Mouse (Mus musculus) T-helper 1 cell (primary cell): Measurements from ENCODE around the gene Pkdcc.

Experiments
- in situ Hi-C: fragments of 300-600 bp; cut with MboI, MseI; formaldehyde crosslinking; loops from one replicate; pipeline ENCODE4 v1.15.1; 2025; ENCODE audit warnings: high pct_unique_total_duplicates

Gene Pkdcc

GRCm38 (mm10) chr17:83214674-83215528 is at the start of gene Pkdcc:
Pkdcc (plus strand) TSS chr17:83215292.
- in situ Hi-C loops = no loop called here

DNA sequence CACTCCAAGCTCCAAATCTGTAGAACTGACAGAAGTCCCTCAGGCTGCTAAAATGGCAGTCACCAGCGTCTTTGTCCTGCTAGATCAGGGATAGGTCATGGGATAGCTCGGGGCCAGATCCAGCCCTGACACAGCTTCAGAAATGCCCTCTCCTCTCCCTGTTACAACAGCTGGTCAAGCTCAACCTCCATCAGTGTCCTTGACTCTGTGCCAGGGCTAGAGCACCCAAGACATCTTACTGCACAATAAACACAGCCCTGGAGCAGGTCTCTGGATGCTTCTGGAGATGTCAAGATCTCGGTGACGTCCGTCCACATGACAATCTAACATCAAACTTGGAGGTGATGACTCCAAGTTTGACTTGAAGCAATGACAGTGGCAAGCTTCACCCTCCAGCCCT is 48.9 kb upstream of the Pkdcc start:
- in situ Hi-C loops = no loop called here

DNA sequence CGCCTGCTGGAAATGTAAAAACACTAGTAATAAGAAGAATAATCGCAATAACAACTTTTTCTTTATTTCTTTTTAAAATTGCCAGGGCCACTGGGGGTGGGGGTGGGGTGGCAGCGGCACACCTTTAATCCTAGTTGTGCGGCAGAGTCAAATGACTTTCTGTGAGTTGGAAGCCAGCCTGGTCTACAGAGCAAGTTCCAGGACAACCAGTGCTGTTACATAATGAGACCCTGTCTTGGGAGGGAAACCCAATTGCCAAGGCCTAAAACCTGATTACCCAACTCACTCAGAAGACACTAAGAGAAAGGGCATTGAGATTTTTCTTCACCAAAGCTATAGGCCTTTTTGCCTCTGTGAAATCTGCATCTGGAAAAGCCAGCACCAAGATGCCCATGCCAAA is 38.9 kb upstream of the Pkdcc start:
- in situ Hi-C loops = no loop called here

GRCm38 (mm10) chr17:83178483-83179150 is 36.5 kb upstream of the Pkdcc start:
- in situ Hi-C loops = no loop called here

DNA sequence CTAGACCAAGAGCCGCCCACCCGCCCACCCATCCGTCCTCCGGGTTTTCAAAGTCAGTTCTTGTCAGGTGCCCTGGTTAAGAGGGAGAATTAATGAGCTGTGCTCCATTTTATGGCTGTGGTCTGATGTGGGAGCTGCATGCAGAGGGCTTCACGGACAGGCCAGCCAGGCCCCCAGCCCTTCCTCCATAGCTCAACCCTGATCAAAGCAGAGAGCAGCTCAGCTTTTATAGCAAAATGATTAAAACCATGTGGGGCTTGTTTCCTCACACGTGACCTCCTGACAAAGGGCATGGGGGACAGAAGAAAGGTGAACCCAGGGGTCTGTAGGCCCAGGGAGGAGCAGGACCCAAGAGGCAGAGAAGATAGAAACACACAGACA is 36.0 kb upstream of the Pkdcc start:
- in situ Hi-C loops = no loop called here

DNA sequence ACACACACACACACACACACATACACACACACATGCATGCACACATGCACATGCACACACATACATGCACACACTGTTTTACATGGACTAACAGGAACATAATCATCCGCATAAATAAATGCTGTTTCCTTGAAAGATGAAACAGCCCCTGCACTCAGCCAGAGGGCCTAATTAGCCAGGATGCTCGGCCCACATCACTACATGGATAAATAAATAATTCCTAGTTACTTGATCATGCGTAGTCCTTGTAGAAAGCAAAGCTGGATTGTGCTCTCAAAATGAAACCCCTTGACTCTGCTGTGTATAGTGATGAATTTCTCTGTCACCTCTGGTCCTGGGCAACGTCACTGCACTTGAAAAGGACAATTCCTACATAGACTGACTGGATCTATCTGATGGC is 35.5 kb upstream of the Pkdcc start:
- in situ Hi-C loops = no loop called here

DNA sequence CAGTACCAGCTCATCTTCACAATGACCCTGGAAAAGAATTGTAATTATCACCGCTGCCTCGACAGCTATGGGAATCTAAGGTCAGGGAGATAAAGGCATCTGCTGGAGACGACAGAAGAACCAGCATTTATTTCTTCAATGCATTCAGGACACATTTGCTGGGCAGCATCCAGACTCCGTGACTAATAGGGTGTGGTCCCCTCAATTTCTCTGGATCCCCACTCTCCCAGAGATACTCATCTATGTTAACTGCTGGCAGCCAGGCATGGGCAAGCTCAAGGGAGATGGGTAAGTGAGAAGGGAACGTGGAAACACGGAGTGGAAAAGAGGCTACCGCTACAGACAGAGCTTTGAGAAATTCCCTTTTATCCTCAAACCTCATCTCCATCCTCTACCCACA is 34.0 kb upstream of the Pkdcc start:
- in situ Hi-C loops = no loop called here

DNA sequence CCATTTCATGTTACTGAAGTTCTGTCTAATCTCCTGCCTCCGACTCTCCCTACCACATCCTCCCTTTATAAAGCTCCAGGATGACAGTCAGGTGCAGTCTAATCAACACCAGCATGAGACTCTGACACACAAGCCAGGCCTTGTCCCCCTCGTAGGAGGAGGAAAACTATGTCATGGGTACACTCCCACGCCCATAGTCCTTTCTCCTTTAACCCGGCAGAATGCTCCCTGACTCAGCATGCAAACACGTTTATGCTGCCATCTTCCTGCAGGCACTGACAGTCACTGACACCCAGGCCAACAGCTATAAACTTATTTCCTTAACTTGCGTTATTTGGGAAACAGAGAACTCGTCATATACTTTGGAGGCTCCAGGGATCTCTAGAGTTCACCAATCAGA is 33.5 kb upstream of the Pkdcc start:
- in situ Hi-C loops = no loop called here

GRCm38 (mm10) chr17:83182061-83182664 is 32.9 kb upstream of the Pkdcc start:
- in situ Hi-C loops = no loop called here

GRCm38 (mm10) chr17:83182780-83183179 is 32.3 kb upstream of the Pkdcc start:
- in situ Hi-C loops = no loop called here

GRCm38 (mm10) chr17:83187751-83188565 is 27.1 kb upstream of the Pkdcc start:
- in situ Hi-C loops = no loop called here

DNA sequence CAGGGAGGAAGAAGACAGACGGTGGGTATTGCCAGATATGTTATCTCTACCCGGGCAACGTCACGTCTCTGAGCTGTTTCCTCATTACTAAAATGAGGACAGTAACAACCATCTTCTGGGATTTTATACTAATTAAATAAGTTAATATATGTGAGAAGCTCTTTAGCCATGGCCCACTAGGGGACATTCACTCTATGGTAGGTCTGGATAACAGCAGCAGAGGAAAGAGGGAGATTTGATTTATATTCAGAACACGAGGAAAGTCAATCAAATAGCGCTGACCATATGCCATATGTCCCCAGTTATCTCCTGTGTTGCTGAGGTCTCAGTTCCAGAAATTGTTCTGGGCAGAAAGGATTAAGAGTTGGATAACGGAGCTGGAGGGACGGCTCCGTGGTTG is 24.3 kb upstream of the Pkdcc start:
- in situ Hi-C loops = no loop called here

- in situ Hi-C loops = no loop called here
Observed at GRCm38 (mm10) chr17:83194491-83194890, 20.6 kb upstream of the Pkdcc start.

GRCm38 (mm10) chr17:83197361-83197923 is 17.6 kb upstream of the Pkdcc start:
- in situ Hi-C loops = no loop called here

DNA sequence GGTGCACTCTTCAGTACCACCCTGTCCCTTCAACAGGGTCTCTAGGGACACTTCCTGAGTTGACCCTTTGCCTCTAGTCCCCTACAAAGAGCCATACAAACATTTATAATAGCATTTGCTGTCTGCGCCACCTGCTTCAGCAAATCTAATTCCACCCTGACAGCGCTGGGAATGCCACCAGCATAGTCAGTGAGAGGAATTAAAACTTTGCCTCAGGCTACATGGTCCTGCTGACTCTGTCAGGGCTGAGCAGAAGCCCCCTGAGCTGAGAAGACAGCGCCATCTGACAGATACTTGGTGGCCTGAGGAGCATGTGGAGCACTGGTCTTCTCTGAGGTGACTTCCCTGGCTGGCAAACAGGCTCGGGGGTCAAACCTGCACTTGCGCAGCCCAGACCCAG is 14.6 kb upstream of the Pkdcc start:
- in situ Hi-C loops = no loop called here

GRCm38 (mm10) chr17:83201257-83201656 is 13.8 kb upstream of the Pkdcc start:
- in situ Hi-C loops = no loop called here

GRCm38 (mm10) chr17:83203692-83204383 is 11.3 kb upstream of the Pkdcc start:
- in situ Hi-C loops = no loop called here

- in situ Hi-C loops = no loop called here
Observed at GRCm38 (mm10) chr17:83207296-83207695, 7.8 kb upstream of the Pkdcc start.

DNA sequence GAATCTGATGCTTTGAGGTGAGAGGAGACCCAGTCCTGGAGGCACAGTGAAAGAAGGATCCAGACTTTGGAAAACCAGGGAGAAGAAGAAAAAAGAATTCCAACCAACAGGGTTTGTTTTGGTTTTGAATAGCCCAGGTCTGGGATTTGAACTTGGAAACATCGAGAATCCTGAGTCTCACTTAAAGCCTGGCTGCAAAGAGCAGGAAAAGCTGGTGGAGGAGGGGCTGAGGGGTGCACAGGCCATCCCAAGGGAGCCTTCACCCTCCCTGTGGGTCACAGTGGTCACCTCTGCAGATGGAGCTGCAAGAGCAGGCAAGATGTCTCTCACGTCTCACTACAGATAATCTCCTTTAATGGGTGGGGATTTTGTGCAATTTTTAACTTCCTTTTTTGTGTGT is 6.6 kb upstream of the Pkdcc start:
- in situ Hi-C loops = no loop called here

DNA sequence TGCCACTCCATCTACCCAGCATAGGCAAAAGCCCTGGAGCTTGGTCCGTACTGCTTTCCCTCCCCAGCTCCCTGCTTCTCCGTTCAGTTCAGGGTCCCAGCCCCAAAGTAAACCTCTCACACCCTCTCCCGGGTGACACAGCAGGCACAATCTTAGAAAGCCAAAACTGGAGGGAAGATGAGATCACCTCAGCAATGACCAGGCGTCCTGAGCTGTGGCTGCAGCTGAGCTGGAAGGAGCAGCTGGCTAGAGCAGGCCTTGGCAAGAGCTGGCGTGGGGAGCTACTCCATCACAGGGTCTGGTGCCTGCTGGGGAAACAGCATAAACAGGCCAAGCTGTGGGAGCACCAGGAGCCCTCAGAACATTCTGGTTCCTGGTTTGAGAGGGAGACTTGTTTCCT is 4.6 kb upstream of the Pkdcc start:
- in situ Hi-C loops = no loop called here

GRCm38 (mm10) chr17:83211196-83211595 is 3.9 kb upstream of the Pkdcc start:
- in situ Hi-C loops = no loop called here
